Mouse (Mus musculus): ENCODE measurements around the gene Sgta. TPM values are rescaled to one million over a fixed set of nuclear protein-coding genes. Genes with fewer than 3 reads are reported as not detected.

The Sgta gene
- polyA plus RNA-seq, 1 experiment from 2014 or later, result 124 TPM

DNA sequence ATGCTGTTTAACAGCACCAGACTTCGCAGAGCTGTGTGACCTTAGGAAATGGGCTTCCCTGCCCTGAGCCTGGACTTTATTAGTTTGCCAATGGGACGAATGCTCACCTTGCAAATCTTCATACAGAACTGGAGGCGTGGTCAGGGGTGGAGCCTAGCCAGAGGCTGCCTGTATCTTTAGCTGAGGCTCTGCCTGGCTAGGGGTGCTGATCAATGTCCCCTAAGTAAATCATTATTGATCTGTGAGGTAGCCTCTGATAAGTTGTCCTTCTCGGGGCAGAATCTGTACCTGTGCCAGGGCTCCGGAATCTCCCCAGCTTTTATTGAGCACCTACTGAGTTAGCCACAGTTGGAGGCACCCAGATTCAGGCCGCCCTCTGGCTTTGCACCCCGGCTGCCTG is 30.6 kb upstream of the Sgta start:
- Histone ChIP-seq H3K9ac (ENCODE audit: low read depth, low read length) (peak overlapping the region; percentile 46), H3K4me3 (ENCODE audit: low read depth, low read length) (peak overlapping the region; percentile 42; the same call in 1 of the 2 replicates), H3K27me3 (replicated peaks; ENCODE audit: control insufficient read depth, insufficient read depth, low read length) (no peaks in the 10 kb centered on the region), H3K27ac (ENCODE audit: low read depth, low read length) (peak overlapping the region; percentile 83), H3K9me3 (ENCODE audit: control insufficient read depth) (no peaks in the 10 kb centered on the region), H3K36me3 (ENCODE audit: control insufficient read depth, insufficient read depth) (peaks cover 24% of the 10 kb centered on the region), H3K4me1 (replicated peaks; ENCODE audit: control insufficient read depth, insufficient read depth, low read length) (peaks cover 3% of the 10 kb centered on the region; the same call in 1 of the 2 replicates), H3K4me2 (replicated peaks; ENCODE audit: low read depth) (peak overlapping the region; percentile 56)
- WGBS, result 39% methylated on average over 7 of the region's 7 CpGs
- ATAC-seq, result peak; percentile 12
- TF ChIP-seq CTCF (IDR thresholded peaks at IDR 0.05; ENCODE audit: low read depth), result no peak; the same call in 1 of the 2 replicates

GRCm38 (mm10) chr10:81089216-81089615 is 29.2 kb upstream of the Sgta start:
- Histone ChIP-seq H3K9ac (ENCODE audit: low read depth, low read length) (0 out of 2 replicates have a peak overlapping the region, but pooled peaks have one; percentile 27), H3K27me3 (replicated peaks; ENCODE audit: control insufficient read depth, insufficient read depth, low read length) (no peaks in the 10 kb centered on the region), H3K9me3 (ENCODE audit: control insufficient read depth) (no peaks in the 10 kb centered on the region), H3K4me1 (replicated peaks; ENCODE audit: control insufficient read depth, insufficient read depth, low read length) (no peaks in the 10 kb centered on the region), H3K36me3 (ENCODE audit: control insufficient read depth, insufficient read depth) (peaks cover 24% of the 10 kb centered on the region), H3K4me2 (replicated peaks; ENCODE audit: low read depth) (peak overlapping the region; percentile 56), H3K27ac (ENCODE audit: low read depth, low read length) (no peak overlapping the region), H3K4me3 (ENCODE audit: low read depth, low read length) (no peak overlapping the region)
- ATAC-seq, result no peak
- no peak for TF ChIP-seq CTCF (IDR thresholded peaks at IDR 0.05; ENCODE audit: low read depth)
- WGBS, result 44% methylated on average over 2 of the region's 2 CpGs

DNA sequence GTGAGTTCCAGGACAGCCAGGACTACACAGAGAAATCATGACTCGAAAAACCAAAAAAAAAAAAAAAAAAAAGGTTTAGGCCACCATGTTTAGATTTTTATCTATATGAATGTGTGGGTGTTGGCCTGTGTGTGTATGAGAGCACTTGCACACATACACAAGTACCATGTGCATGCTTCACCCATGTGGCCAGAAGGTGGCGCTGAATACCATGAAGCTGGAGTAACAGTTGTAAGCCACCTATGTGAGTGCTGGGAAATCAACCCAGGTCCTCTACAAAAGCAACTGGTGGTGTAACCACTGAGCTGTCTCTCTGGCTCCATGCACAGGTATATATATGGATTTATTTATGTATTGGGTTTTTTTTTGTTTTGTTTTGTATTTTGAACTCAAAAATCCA is 27.0 kb upstream of the Sgta start:
- H3K9ac ChIP-seq (ENCODE audit: low read depth, low read length), result no peak overlapping the region
- H3K36me3 ChIP-seq (ENCODE audit: control insufficient read depth, insufficient read depth), result peaks cover 24% of the 10 kb centered on the region
- H3K27ac ChIP-seq (ENCODE audit: low read depth, low read length), result no peak overlapping the region
- WGBS, result 50% methylated on average over 2 of the region's 2 CpGs
- peak; percentile 72 for TF ChIP-seq CTCF (IDR thresholded peaks at IDR 0.05; ENCODE audit: low read depth)
- H3K4me2 ChIP-seq (replicated peaks; ENCODE audit: low read depth), result no peak overlapping the region
- no peak for ATAC-seq
- no peaks in the 10 kb centered on the region for H3K9me3 ChIP-seq (ENCODE audit: control insufficient read depth)
- H3K27me3 ChIP-seq (replicated peaks; ENCODE audit: control insufficient read depth, insufficient read depth, low read length), result no peaks in the 10 kb centered on the region
- no peaks in the 10 kb centered on the region for H3K4me1 ChIP-seq (replicated peaks; ENCODE audit: control insufficient read depth, insufficient read depth, low read length)
- H3K4me3 ChIP-seq (ENCODE audit: low read depth, low read length), result no peak overlapping the region

GRCm38 (mm10) chr10:81082168-81082960 is 22.4 kb upstream of the Sgta start:
- Histone ChIP-seq H3K36me3 (ENCODE audit: control insufficient read depth, insufficient read depth) (peaks cover 41% of the 10 kb centered on the region), H3K4me2 (replicated peaks; ENCODE audit: low read depth) (no peak overlapping the region), H3K27ac (ENCODE audit: low read depth, low read length) (peak overlapping the region; percentile 46; the same call in 1 of the 2 replicates), H3K4me3 (ENCODE audit: low read depth, low read length) (no peak overlapping the region), H3K9ac (ENCODE audit: low read depth, low read length) (no peak overlapping the region), H3K4me1 (replicated peaks; ENCODE audit: control insufficient read depth, insufficient read depth, low read length) (no peaks in the 10 kb centered on the region), H3K27me3 (replicated peaks; ENCODE audit: control insufficient read depth, insufficient read depth, low read length) (no peaks in the 10 kb centered on the region), H3K9me3 (ENCODE audit: control insufficient read depth) (no peaks in the 10 kb centered on the region)
- 61% methylated on average over 7 of the region's 7 CpGs for WGBS
- ATAC-seq, result peak; percentile 48
- peak; percentile 91 for TF ChIP-seq CTCF (IDR thresholded peaks at IDR 0.05; ENCODE audit: low read depth)

- no peaks in the 10 kb centered on the region for H3K9me3 ChIP-seq (ENCODE audit: control insufficient read depth)
- H3K9ac ChIP-seq (ENCODE audit: low read depth, low read length), result no peak overlapping the region
- no peaks in the 10 kb centered on the region for H3K4me1 ChIP-seq (replicated peaks; ENCODE audit: control insufficient read depth, insufficient read depth, low read length)
- peaks cover 44% of the 10 kb centered on the region; the same call in 1 of the 2 replicates for H3K36me3 ChIP-seq (ENCODE audit: control insufficient read depth, insufficient read depth)
- H3K4me2 ChIP-seq (replicated peaks; ENCODE audit: low read depth), result no peak overlapping the region
- H3K27me3 ChIP-seq (replicated peaks; ENCODE audit: control insufficient read depth, insufficient read depth, low read length), result no peaks in the 10 kb centered on the region
- WGBS, result 91% methylated on average over 31 of the region's 31 CpGs
- no peak for TF ChIP-seq CTCF (IDR thresholded peaks at IDR 0.05; ENCODE audit: low read depth)
- no peak overlapping the region for H3K4me3 ChIP-seq (ENCODE audit: low read depth, low read length)
- no peak overlapping the region for H3K27ac ChIP-seq (ENCODE audit: low read depth, low read length)
- ATAC-seq, result no peak
Measured at GRCm38 (mm10) chr10:81080008-81080655, 20.2 kb upstream of the Sgta start.

DNA sequence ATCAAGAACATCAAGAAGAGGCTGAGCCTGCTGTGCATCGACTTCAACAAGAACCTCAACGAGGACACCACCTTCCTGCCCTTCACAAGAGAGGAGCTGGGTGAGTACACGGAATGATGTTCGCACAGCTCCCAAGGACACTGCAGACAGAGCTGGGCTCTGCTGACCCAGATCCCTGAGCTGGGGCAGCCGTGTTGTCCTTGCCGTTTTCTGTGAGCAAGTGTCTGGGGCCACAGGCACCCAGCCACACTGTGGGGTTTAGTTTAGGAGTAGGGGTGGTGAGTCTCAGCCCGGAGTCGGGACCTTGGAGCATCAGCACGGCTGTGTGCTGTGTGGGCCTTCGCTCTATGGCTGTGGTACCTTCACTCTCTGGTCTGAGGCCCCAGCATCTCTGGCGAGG is 17.9 kb upstream of the Sgta start:
- H3K36me3 ChIP-seq (ENCODE audit: control insufficient read depth, insufficient read depth), result peaks cover 59% of the 10 kb centered on the region; the same call in 1 of the 2 replicates
- H3K9ac ChIP-seq (ENCODE audit: low read depth, low read length), result no peak overlapping the region
- H3K27ac ChIP-seq (ENCODE audit: low read depth, low read length), result no peak overlapping the region
- H3K27me3 ChIP-seq (replicated peaks; ENCODE audit: control insufficient read depth, insufficient read depth, low read length), result no peaks in the 10 kb centered on the region
- H3K4me3 ChIP-seq (ENCODE audit: low read depth, low read length), result no peak overlapping the region
- H3K4me1 ChIP-seq (replicated peaks; ENCODE audit: control insufficient read depth, insufficient read depth, low read length), result no peaks in the 10 kb centered on the region
- no peak for ATAC-seq
- H3K4me2 ChIP-seq (replicated peaks; ENCODE audit: low read depth), result no peak overlapping the region
- no peaks in the 10 kb centered on the region for H3K9me3 ChIP-seq (ENCODE audit: control insufficient read depth)
- TF ChIP-seq CTCF (IDR thresholded peaks at IDR 0.05; ENCODE audit: low read depth), result no peak
- 92% methylated on average over 11 of the region's 11 CpGs for WGBS
